Mouse (Mus musculus) small intestine, adult 2 months (tissue): ENCODE measurements at regions not wholly inside any gene's neighbourhood (a gene's known extent, or its start where the extent isn't known, plus 50 kb on each side); places are given as distances from the start of the nearest gene placed in this dataset.

Experiments
- CTCF ChIP-seq: fragments of 200-500 bp; IDR thresholded peaks from 2 replicates; pipeline ENCODE4 v1.5.1; 2012; ENCODE audit warnings: low read depth, mild to moderate bottlenecking, control low read depth, inconsistent platforms, low read length, moderate library complexity, mixed read lengths; ENCODE audit not compliant: insufficient replicate concordance, insufficient read length; ENCODE audit errors: extremely low read depth
- POLR2A ChIP-seq: fragments of 200-500 bp; IDR thresholded peaks from 2 replicates; pipeline ENCODE4 v1.6.1; 2012; ENCODE audit warnings: low read depth, mild to moderate bottlenecking, control low read depth, inconsistent platforms, low read length, moderate library complexity

GRCm38 (mm10) chr12:25240796-25241195, 143.9 kb upstream of the Id2 start:
- TF ChIP-seq POLR2A (no peak), CTCF (no peak)
